Mouse (Mus musculus): ENCODE results near the gene Calcr.
"Not testable (repeated sequence)": the region's sequence is repeated elsewhere in the genome, so short reads cannot be mapped to it uniquely, and the experiment has no call there.

Calcr gene

GRCm38 (mm10) chr6:3764230-3764764 lies at the start of gene Calcr:
Calcr (minus strand) TSS chr6:3764714.
- DNase-seq (ENCODE audit: low read depth, low spot score): no peak

- DNase-seq (ENCODE audit: low read depth, low spot score): no peak
Observed at GRCm38 (mm10) chr6:3767485-3767884, 3.0 kb upstream of the Calcr start.

- no peak for DNase-seq (ENCODE audit: low read depth, low spot score)
Observed at GRCm38 (mm10) chr6:3763171-3763967, 1.1 kb downstream of the Calcr start.

- no peak for DNase-seq (ENCODE audit: low read depth, low spot score)
Observed at GRCm38 (mm10) chr6:3751576-3751975, 12.9 kb downstream of the Calcr start.

GRCm38 (mm10) chr6:3749624-3750023 lies 14.9 kb downstream of the Calcr start:
- no peak for DNase-seq (ENCODE audit: low read depth, low spot score)

- DNase-seq (ENCODE audit: low read depth, low spot score): no peak
Observed at GRCm38 (mm10) chr6:3745546-3745945, 19.0 kb downstream of the Calcr start.

GRCm38 (mm10) chr6:3741996-3742713 lies 22.4 kb downstream of the Calcr start:
- DNase-seq (ENCODE audit: low read depth, low spot score): no peak

- DNase-seq (ENCODE audit: low read depth, low spot score): no peak
Observed at GRCm38 (mm10) chr6:3741296-3741695, 23.2 kb downstream of the Calcr start.

- DNase-seq (ENCODE audit: low read depth, low spot score): no peak
Observed at GRCm38 (mm10) chr6:3730246-3730867, 34.2 kb downstream of the Calcr start.

GRCm38 (mm10) chr6:3688087-3688642 lies 76.3 kb downstream of the Calcr start:
- DNase-seq (ENCODE audit: low read depth, low spot score): no peak

GRCm38 (mm10) chr6:3678286-3678685 lies 86.2 kb downstream of the Calcr start:
- DNase-seq (ENCODE audit: low read depth, low spot score): not testable (repeated sequence)

GRCm38 (mm10) chr6:3677806-3678205 lies 86.7 kb downstream of the Calcr start:
- no peak for DNase-seq (ENCODE audit: low read depth, low spot score)

GRCm38 (mm10) chr6:3671941-3672340 lies 92.6 kb downstream of the Calcr start:
- not testable (repeated sequence) for DNase-seq (ENCODE audit: low read depth, low spot score)

GRCm38 (mm10) chr6:3664147-3664716 lies 100.3 kb downstream of the Calcr start:
- DNase-seq (ENCODE audit: low read depth, low spot score): no peak

GRCm38 (mm10) chr6:3658405-3658804 lies 106.1 kb downstream of the Calcr start:
- DNase-seq (ENCODE audit: low read depth, low spot score): no peak
